Mouse (Mus musculus): ENCODE measurements around the gene Sestd1.

GRCm38 (mm10) chr2:77183646-77184045 lies 96.7 kb downstream of the Sestd1 start:
- TF ChIP-seq POLR2A (IDR thresholded peaks at IDR 0.05; ENCODE audit: control insufficient read depth, low read depth, low read length) (no peak), CTCF (IDR thresholded peaks at IDR 0.05; ENCODE audit: control insufficient read depth, insufficient read depth, insufficient replicate concordance, low read depth, low read length) (no peak)
